Mouse (Mus musculus): ENCODE measurements at regions not wholly inside any gene's neighbourhood (a gene's known extent, or its start where the extent isn't known, plus 50 kb on each side); places are given as distances from the start of the nearest gene placed in this dataset.

- DNase-seq = peak; percentile 77
Observed at GRCm38 (mm10) chr9:115704249-115704648, 205.0 kb upstream of the Gadl1 start.

- no peak for DNase-seq
Observed at GRCm38 (mm10) chr9:115705761-115706160, 203.5 kb upstream of the Gadl1 start.

- peak; percentile 89 for DNase-seq
Observed at GRCm38 (mm10) chr9:115708199-115708934, 200.9 kb upstream of the Gadl1 start.

- DNase-seq = peak; percentile 65
Observed at GRCm38 (mm10) chr9:115710039-115710739, 199.1 kb upstream of the Gadl1 start.

GRCm38 (mm10) chr9:115720306-115720705, 188.9 kb upstream of the Gadl1 start:
- no peak for DNase-seq

GRCm38 (mm10) chr9:115720841-115721240, 188.4 kb upstream of the Gadl1 start:
- no peak for DNase-seq

DNA sequence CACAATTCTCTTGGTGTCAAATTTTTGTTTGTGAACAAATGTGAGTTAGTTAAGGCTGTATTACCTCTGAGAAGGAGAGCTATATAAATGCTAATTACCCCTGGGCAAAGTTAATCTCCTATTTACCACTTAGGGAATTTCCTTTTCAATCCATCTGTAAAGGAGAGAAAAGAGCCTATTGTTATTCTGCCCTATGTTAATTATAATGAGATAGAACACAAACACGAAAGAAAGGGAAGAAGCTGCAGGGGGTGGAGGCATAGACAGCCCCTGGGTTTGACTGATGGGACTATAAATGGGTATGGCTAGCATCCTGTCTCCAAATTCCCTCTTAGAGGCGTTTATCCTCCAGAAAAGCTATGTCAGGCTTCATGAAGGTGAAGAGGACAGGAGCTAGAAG, 185.2 kb upstream of the Gadl1 start:
- DNase-seq = no peak

- DNase-seq = peak; percentile 56
Observed at GRCm38 (mm10) chr9:115727361-115727760, 181.9 kb upstream of the Gadl1 start.

DNA sequence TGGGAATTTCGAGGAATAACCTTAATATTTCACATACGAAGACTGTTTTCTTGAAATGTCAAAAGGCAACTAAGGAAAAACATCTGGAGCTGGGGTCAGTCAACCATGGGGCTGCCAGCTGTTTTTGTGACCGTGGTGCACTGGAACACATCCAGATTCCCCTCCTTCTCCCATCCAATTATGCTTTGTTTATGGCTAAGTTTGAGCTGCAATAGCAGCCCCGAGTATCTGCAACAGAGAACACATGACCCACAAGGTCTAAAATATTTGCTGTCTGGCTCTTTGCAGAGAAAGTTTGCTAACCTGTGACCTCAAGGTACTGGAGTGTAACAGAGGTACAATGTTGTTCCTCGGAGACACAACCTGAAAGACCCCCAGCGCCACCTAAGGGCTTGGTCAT, 177.7 kb upstream of the Gadl1 start:
- peak; percentile 63 for DNase-seq

- DNase-seq = no peak
Observed at GRCm38 (mm10) chr9:115733104-115733503, 176.2 kb upstream of the Gadl1 start.

GRCm38 (mm10) chr9:115739984-115740383, 169.3 kb upstream of the Gadl1 start:
- DNase-seq = no peak

DNA sequence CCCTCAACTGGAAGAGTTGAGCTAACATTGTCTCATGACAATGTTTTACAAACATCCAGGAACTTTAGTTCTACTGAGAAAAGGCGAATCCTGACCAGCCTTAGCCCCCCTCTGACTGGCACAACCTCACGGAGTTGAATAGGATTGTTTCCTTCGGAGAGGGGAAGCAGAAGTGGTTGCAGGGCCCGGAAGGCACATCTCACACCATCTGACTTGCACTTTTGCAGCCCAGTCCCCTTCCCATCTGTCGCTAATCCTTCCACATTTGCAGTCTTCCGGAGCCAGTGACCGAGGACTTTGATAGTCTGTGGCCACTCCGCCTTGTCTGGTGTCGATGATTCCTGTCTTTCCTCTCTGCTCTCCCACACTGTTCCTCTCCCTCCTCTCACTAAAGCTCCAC, 162.8 kb upstream of the Gadl1 start:
- DNase-seq = no peak

DNA sequence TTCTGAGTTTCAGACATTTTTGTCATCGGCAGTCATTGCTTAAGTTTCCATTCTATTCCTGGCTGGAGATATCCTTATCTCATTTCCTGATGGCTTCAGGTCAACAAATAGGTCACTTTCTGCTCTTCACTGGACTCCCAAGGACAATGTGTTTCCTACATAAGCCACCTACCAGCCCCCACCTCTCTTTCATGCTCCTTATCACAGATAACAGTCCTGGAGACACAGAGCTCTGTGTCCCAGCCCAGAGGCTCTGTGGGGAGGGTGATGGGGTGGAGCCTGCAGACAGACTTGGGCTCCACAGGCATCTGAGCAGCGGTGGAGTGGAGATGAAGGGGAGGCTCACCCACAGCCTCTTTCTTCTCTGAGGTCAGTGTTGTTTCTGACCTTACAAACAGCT, 148.8 kb upstream of the Gadl1 start:
- peak; percentile 42 for DNase-seq

GRCm38 (mm10) chr9:115764136-115764535, 145.1 kb upstream of the Gadl1 start:
- DNase-seq = no peak

DNA sequence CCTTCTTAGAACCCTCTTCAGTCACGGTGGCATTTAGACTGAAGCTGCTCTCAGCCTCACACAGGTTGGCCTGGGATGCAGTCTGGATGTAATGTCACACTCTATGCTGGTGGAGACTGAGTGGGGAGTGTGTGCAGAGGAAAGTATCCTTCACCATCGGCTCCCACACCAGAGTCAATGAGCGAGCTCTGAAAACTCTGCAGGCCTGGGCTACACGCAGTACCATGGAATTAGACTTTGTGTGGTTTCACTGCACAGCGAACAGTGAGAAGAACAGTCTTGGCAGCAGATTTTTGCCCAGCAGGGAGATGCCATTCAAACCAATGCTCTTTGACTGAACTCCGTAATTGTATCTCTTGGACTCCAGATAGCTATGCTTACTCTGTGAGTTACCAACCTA, 142.8 kb upstream of the Gadl1 start:
- no peak for DNase-seq

DNA sequence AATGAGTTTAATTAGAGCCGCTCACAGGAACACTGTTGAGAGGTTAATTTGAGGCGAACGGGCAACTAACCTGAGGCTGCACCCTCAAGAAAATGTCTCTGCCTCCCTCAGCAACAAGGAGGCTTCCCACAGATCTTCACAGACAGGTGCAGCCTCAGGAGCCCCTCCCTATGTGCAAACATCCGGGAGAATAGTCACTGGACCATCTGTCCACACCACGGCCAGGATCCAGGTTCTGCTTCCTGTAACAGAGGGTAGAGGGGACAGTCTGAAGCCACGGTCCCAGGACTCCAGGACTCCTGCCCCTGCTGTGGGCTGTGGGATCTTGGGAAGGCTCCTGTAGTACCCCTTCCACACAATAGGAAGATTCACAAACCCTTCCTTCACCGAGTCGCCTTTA, 134.1 kb upstream of the Gadl1 start:
- no peak for DNase-seq

DNA sequence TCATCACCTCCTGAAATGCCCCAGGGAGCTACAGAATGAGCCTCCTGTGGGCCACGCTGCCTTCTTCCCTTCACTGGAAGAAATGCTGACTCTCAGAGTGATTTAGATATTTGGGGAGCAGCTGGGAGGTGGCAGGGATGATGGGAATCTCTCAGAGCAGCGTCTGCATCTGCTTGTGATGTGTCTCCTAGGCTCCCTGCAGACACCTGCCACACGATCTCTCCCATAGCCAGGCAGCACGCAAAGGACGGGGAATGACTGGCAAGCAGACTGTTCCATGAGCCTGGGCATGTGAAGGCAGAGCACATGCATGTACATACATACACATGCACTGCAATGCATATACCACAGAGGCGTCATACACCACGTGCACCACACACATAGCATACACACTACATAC, 133.4 kb upstream of the Gadl1 start:
- no peak for DNase-seq

- DNase-seq = peak; percentile 26
Observed at GRCm38 (mm10) chr9:115777097-115777864, 132.0 kb upstream of the Gadl1 start.

DNA sequence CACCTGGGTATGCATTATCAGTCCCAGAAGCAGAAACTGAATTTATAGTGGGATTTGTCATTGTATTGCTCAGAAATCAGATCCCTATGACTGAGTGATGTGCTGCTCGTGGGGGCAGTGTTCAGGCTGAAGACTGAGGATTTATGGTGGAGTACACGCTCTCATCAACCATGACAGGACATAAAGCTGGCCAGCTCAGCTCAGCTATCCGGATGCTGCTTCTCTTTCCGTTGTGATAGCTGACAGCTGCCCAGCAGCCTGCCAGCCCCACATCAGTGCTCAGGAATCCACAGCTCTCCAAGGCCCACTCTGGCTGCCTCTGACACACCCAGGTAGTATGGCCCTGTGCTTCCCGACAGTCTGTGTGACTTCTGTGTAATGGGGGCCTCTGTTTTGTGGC, 130.4 kb upstream of the Gadl1 start:
- no peak for DNase-seq

- no peak for DNase-seq
Observed at GRCm38 (mm10) chr9:115799330-115799729, 109.9 kb upstream of the Gadl1 start.

- no peak for DNase-seq
Observed at GRCm38 (mm10) chr9:115800624-115801023, 108.6 kb upstream of the Gadl1 start.

- no peak for DNase-seq
Observed at GRCm38 (mm10) chr9:115803071-115803470, 106.2 kb upstream of the Gadl1 start.

- DNase-seq = no peak
Observed at GRCm38 (mm10) chr9:115805224-115805623, 104.0 kb upstream of the Gadl1 start.
